Mouse (Mus musculus): Measurements from ENCODE around the gene Ly75.

The Ly75 gene

GRCm38 (mm10) chr2:60370188-60370587 lies 12.9 kb downstream of the Ly75 start:
- no peak for DNase-seq

- DNase-seq = no peak
Observed at GRCm38 (mm10) chr2:60369454-60369853, 13.6 kb downstream of the Ly75 start.

GRCm38 (mm10) chr2:60367871-60368270 lies 15.2 kb downstream of the Ly75 start:
- no peak for DNase-seq

GRCm38 (mm10) chr2:60367204-60367603 lies 15.9 kb downstream of the Ly75 start:
- no peak for DNase-seq

- DNase-seq = no peak
Observed at GRCm38 (mm10) chr2:60365820-60366610, 17.1 kb downstream of the Ly75 start.

- no peak for DNase-seq
Observed at GRCm38 (mm10) chr2:60365138-60365775, 17.8 kb downstream of the Ly75 start.

- DNase-seq = no peak
Observed at GRCm38 (mm10) chr2:60362146-60362545, 21.0 kb downstream of the Ly75 start.

GRCm38 (mm10) chr2:60359796-60360195 lies 23.3 kb downstream of the Ly75 start:
- DNase-seq = no peak

GRCm38 (mm10) chr2:60355388-60355683 lies 27.8 kb downstream of the Ly75 start:
- DNase-seq = no peak

GRCm38 (mm10) chr2:60354541-60355387 lies 28.3 kb downstream of the Ly75 start:
- DNase-seq = no peak

- DNase-seq = no peak
Observed at GRCm38 (mm10) chr2:60352296-60352695, 30.8 kb downstream of the Ly75 start.

- DNase-seq = no peak
Observed at GRCm38 (mm10) chr2:60351781-60352180, 31.3 kb downstream of the Ly75 start.

- DNase-seq = no peak
Observed at GRCm38 (mm10) chr2:60347875-60348274, 35.2 kb downstream of the Ly75 start.

- DNase-seq = no peak
Observed at GRCm38 (mm10) chr2:60346531-60346930, 36.6 kb downstream of the Ly75 start.

GRCm38 (mm10) chr2:60345717-60346116 lies 37.4 kb downstream of the Ly75 start:
- no peak for DNase-seq

GRCm38 (mm10) chr2:60343607-60344289 lies 39.4 kb downstream of the Ly75 start:
- no peak for DNase-seq

- no peak for DNase-seq
Observed at GRCm38 (mm10) chr2:60342107-60342880, 40.8 kb downstream of the Ly75 start.

- no peak for DNase-seq
Observed at GRCm38 (mm10) chr2:60337937-60338336, 45.2 kb downstream of the Ly75 start.

- DNase-seq = no peak
Observed at GRCm38 (mm10) chr2:60328641-60329040, 54.5 kb downstream of the Ly75 start.

- DNase-seq = no peak
Observed at GRCm38 (mm10) chr2:60327581-60327980, 55.5 kb downstream of the Ly75 start.

- DNase-seq = no peak
Observed at GRCm38 (mm10) chr2:60326948-60327347, 56.2 kb downstream of the Ly75 start.

- DNase-seq = peak in 1 of 2 experiments; percentile 6
Observed at GRCm38 (mm10) chr2:60323411-60323810, 59.7 kb downstream of the Ly75 start.

All from spleen, adult 18-20 months (tissue).